Mouse (Mus musculus) frontal cortex, adult (tissue): ENCODE data around the gene Slc25a17.

Experiments
- ATAC-seq: cut with Nextera tagmentation; 2 replicates; pipeline ENCODE4 v1.9.2; 2017; ENCODE audit warnings: mild to moderate bottlenecking, moderate library complexity, mixed read lengths; ENCODE audit not compliant: low TSS enrichment

Slc25a17 gene

DNA sequence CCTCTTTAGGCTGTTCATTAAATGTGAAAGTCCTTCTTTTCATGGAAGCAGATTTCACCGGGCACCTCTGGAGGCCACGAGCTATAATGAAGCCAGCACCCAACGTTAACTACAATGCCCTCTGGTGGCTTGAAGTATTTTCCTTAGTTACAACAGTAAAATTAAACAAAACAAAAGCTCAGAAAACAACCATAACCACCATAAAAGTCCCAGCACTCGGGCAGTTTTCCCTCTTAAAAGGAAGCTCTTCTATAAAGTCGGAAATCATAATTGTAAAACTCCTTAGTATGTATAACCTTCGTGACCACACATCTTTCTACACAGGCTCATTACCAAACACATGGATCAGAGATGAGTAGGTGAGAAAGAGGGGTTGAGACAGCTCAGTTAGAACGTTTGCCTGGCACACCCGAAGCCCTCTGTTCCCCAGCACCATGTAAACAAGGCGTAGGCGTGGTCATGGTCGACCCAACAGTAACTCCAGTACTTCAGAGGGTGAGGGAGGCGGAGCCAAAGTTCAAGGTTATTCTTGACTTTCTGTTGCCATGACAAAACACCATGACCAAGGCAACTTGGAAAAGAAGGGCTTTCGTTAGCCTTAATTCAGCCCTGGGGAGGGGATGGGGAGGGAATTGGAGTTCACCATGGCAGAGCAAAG lies 58.3 kb downstream of the Slc25a17 start:
- no peak for ATAC-seq

GRCm38 (mm10) chr15:81301193-81302070 lies 59.2 kb downstream of the Slc25a17 start:
- ATAC-seq = no peak

- peak; percentile 66; the same call in 1 of the 2 replicates for ATAC-seq
Observed at GRCm38 (mm10) chr15:81300520-81301069, 60.0 kb downstream of the Slc25a17 start.

GRCm38 (mm10) chr15:81299549-81299948 lies 61.1 kb downstream of the Slc25a17 start:
- ATAC-seq = no peak

DNA sequence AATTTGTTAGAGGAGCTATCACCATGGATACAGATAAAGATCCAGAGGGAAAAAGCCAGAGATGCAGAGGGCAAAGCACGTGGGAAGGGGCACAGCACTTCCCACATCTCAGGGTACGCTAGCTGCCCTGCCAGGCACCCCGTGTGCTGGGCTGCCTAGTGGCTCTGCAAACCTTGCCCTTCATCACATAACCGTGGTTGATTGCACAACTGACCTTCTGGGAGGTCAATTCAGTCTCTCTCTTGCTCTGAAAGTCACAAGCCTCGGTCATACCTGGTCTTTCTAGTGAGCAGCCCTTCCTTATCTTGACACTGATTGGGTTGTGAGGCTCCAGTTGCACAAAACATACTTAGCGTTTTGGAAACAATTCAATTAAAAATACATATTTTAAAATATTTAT lies 62.4 kb downstream of the Slc25a17 start:
- no peak for ATAC-seq

GRCm38 (mm10) chr15:81297543-81297942 lies 63.1 kb downstream of the Slc25a17 start:
- ATAC-seq = no peak

DNA sequence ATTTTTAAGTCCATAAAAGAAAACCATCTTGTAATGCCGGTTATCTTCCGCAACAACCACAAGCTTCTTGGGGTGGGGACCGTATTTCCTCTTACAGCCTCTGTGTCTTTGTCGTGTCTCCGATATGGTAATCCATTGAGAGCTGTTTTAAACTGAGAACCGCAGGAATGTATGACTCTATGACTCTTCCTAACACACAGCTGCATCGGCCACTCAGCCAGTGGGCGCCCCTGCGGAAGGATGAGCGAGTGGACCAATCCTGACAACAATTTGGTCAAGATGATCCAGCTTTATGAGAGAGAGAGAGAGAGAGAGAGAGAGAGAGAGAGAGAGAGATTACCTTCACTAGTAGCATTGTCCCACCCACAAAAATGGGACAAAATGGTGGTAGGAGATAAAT lies 65.7 kb downstream of the Slc25a17 start:
- ATAC-seq = no peak

DNA sequence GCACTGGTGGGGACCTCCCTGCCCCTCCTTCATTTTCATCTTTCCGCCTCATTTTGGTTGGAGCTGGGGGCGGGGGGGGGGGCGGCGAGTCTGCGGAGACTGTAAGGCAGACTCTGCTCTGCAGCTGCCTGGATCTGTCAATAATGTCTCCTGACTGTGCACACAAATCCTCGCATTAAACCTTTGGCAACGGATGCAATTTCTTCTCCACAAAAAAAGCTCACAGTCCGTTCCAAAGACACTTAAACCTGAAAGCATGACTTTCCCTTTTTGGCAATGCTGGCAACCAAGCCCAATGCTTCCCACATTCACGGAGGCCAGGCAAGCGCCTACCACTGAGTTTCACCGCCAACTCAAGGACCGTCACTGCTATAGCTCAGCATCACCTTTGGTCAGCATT lies 66.2 kb downstream of the Slc25a17 start:
- ATAC-seq = peak; percentile 58; the same call in 1 of the 2 replicates

DNA sequence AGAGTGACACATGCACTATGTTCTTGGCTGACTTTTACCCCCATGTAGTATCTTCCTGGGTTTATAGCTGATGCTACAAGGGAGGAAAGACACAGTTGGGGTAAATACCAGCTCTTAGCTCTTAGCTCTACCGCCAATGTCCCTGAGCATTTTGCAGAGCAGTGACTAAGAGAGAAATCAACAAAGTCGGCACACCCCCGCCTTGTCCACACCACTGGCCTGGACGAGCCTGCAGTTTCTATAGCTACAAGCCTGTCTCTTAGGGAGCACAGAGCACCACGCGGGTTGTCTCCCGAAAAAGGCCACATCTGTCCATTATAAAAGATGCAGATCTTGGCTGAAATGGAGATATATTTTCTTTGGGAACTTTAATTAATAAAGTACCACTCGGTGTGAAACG lies 69.9 kb downstream of the Slc25a17 start:
- 0 out of 2 replicates have a peak, but pooled peaks have one; percentile 54 for ATAC-seq

DNA sequence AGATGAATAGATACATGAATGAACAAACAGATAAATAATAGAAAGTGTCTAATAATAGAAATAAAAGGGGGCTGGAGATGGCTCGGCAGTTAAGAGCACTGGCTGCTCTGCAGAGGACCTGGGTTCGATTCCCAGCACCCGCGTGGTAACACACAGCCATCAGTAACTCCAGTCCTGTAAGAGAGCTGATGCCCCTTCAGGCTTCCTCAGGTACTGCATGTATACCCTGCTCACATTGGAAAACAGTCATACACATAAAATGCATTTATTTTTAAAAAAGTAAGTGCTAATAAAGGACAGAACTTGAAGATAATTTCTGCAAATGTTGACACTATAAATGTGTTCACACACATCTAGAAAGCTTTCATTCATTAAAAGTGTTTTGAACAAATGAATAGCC lies 70.4 kb downstream of the Slc25a17 start:
- ATAC-seq = no peak

GRCm38 (mm10) chr15:81284121-81284734 lies 76.4 kb downstream of the Slc25a17 start:
- ATAC-seq = no peak

DNA sequence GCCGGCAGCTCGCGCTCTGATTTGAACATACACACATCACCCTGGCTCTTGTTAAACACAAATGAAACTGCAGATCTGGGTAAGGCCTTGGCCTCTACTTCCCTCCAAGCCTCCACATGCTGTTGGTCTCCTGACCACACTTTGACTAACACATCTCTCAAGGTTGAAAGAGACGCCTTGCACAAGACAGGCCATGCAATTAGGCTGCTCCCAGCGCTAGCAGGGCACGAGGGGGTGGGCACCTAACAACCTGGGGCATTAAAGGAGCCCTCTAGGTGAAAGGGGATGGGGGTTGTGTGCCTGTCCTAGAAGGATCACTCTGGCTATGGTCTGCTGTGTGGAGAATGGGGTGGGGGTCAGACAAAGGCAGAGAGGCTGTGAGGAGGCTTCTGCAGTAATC lies 81.9 kb downstream of the Slc25a17 start:
- ATAC-seq = no peak

GRCm38 (mm10) chr15:81277928-81278327 lies 82.7 kb downstream of the Slc25a17 start:
- ATAC-seq = no peak

- ATAC-seq = no peak
Observed at GRCm38 (mm10) chr15:81273361-81273760, 87.3 kb downstream of the Slc25a17 start.

- peak; percentile 97 for ATAC-seq
Observed at GRCm38 (mm10) chr15:81272305-81273053, 88.1 kb downstream of the Slc25a17 start.
